Mouse (Mus musculus): Measurements from ENCODE around the gene Gm20696. TPM values are rescaled to one million over a fixed set of nuclear protein-coding genes. Genes with fewer than 3 reads are reported as not detected.

Gm20696 gene
- polyA plus RNA-seq, 1 experiment from 2014 or later = 3.2 TPM

DNA sequence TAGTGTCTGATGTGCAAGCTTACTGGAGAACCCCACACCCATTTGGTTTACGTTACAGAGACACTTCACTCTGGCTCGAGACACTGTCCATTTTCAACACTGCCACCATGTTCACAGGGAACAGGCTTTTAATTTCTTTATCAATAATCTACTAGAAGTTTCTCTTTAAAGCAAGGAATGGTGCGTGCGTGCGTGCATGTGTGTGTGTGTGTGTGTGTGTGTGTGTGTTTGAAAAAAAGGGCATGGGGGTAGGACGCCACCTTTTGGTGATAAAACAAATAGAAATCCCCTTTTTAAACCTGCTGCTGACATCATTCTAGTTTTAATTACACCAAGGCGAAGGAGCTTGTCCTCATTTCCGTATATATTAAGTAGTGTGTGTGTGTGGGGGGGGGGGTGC, 141.2 kb downstream of the Gm20696 start:
- no peak overlapping the region for H3K4me3 ChIP-seq
- peaks cover 3% of the 10 kb centered on the region; the same call in 1 of the 2 replicates for H3K4me1 ChIP-seq
- no peak overlapping the region for H3K4me2 ChIP-seq
- H3K27ac ChIP-seq = no peak overlapping the region
- peaks cover 3% of the 10 kb centered on the region; the same call in 1 of the 2 replicates for H3K27me3 ChIP-seq
- WGBS = 38% methylated on average over 8 of the region's 8 CpGs
- peaks cover 5% of the 10 kb centered on the region; the same call in 1 of the 2 replicates for H3K9me3 ChIP-seq
- no peak overlapping the region for H3K9ac ChIP-seq
- no peak for ATAC-seq (ENCODE audit: insufficient number of reproducible peaks, insufficient read depth, low FRiP score, low TSS enrichment, low read depth)
- 0 out of 2 replicates have a peak, but pooled peaks cover 6% of the 10 kb centered on the region for H3K36me3 ChIP-seq

DNA sequence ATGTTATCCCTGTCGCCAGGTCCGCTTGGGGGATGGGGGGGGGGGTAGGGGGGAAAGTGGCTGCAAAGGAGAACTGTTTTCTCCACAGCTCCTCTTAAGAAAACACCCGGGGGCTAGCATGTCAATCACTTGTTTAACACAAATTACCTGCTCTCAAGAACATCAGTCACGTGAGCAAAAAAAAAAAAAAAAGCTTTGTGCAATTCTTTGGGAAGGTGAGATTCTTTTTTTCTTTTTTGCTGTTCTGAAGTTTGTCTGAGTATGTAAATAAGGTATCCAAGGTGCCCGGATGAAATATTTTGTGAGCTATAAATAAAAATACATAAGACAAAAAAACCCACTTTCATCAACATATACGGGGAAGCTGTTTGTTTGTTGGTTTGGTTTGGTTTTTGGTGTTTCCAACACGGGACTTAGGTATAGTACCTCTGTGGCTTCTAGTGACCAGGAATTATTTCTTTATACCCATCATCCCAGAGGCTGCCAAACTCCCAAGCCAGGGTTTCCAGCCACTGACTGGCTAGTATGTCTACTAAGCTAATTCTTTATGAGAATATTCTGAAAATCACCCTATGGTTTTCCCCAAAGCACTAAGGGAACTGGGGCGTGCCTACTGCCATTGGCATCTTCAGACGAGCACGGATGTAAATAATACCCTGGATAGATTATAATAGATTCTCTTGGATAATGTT, 142.8 kb downstream of the Gm20696 start:
- WGBS = 17% methylated on average over 10 of the region's 10 CpGs
- no peak for ATAC-seq (ENCODE audit: insufficient number of reproducible peaks, insufficient read depth, low FRiP score, low TSS enrichment, low read depth)
- H3K9ac ChIP-seq = peak overlapping the region; percentile 86
- peak overlapping the region; percentile 97 for H3K27ac ChIP-seq
- peaks cover 13% of the 10 kb centered on the region for H3K27me3 ChIP-seq
- H3K4me2 ChIP-seq = peak overlapping the region; percentile 98
- H3K36me3 ChIP-seq = 0 out of 2 replicates have a peak, but pooled peaks cover 6% of the 10 kb centered on the region
- H3K9me3 ChIP-seq = peaks cover 5% of the 10 kb centered on the region; the same call in 1 of the 2 replicates
- peaks cover 7% of the 10 kb centered on the region; the same call in 1 of the 2 replicates for H3K4me1 ChIP-seq
- H3K4me3 ChIP-seq = peak overlapping the region; percentile 77

DNA sequence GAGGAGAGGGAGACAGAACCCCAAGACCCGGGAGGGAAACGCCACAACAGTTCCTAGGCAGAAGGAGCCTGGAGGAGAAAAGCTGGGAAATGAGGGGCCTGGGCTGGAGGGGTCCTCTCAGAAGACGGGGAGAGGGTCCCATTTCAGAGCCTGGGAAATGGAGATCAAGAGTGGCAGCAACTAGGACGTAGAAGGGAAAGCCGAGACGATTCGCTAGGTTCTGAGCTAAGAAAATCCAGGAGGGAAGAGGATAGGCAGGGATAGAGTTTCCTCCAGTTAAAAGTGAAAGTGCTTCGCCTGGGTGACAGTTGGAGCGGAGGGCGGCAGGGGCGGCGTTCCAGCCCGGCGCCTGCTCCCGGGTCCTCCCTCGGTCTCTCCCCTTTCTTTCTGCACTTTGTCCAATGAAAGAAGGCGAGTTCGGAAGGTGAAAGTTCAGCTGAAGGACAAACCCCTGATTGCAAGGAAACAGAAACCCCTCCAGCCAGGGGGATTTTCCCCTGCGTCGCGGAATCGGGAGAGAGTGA, 143.4 kb downstream of the Gm20696 start:
- WGBS = under 1% methylated on average over 22 of the region's 22 CpGs
- H3K4me3 ChIP-seq = peak overlapping the region; percentile 77

DNA sequence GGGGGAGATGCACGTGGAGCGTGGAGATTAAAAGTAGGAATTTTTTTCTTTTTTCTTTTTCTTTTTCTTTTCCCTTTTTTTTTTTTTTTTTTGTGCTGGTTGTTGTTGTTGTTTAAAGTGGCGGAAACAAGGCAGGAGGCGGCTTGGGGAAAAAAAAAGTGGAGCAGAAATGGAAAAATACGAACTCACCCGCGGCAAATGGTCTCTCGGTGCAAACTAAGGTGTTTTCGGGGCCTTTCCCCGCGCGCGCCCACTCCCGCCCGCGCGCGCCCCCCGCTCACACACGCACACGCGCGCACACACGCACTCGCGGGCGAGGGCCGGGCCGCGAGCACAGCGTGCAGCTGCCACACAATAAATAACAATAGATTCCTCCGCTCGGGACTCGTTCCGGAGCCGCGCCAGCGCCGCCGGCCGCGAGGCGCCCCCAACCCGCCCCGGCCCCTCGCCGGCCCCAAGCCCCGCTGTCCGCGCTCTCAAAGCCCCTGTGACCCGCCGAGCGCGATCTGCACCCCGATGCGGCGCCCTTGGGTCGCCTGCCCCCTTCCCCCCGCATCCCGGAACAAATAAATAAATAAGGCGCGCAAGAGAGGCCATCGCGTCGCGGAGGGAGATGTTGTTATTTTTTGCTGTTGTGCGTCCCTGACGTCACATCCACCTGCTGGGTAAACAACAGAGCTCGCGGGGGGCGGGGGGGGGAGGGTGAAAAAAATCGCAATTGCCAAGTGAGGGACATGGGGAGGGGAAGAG, 144.1 kb downstream of the Gm20696 start, which contains the start of gene Foxp1:
TSS of gene Foxp1 (minus strand) at position 363 of the 750 bp plus-strand sequence.
- Histone ChIP-seq H3K4me3 (peak within 1 kb of the TSS; percentile 77), H3K27ac (peak within 1 kb of the TSS; percentile 97), H3K9me3 (peaks cover 4% of the 10 kb centered on the region; the same call in 1 of the 2 replicates), H3K27me3 (peaks cover 13% of the 10 kb centered on the region), H3K4me1 (peaks cover 7% of the 10 kb centered on the region; the same call in 1 of the 2 replicates), H3K4me2 (peak within 1 kb of the TSS; percentile 98), H3K36me3 (0 out of 2 replicates have a peak, but pooled peaks cover 3% of the 10 kb centered on the region), H3K9ac (peak within 1 kb of the TSS; percentile 86)
- WGBS = under 1% methylated on average over 71 of the region's 72 CpGs
- ATAC-seq (ENCODE audit: insufficient number of reproducible peaks, insufficient read depth, low FRiP score, low TSS enrichment, low read depth) = no peak

More for the DNA sequence above, 143.4 kb downstream of the Gm20696 start:
- Histone ChIP-seq H3K27me3 (peaks cover 13% of the 10 kb centered on the region), H3K4me1 (peaks cover 7% of the 10 kb centered on the region; the same call in 1 of the 2 replicates), H3K4me2 (peak overlapping the region; percentile 98), H3K27ac (peak overlapping the region; percentile 97), H3K36me3 (0 out of 2 replicates have a peak, but pooled peaks cover 6% of the 10 kb centered on the region), H3K9ac (peak overlapping the region; percentile 86), H3K9me3 (peaks cover 5% of the 10 kb centered on the region; the same call in 1 of the 2 replicates)
- ATAC-seq (ENCODE audit: insufficient number of reproducible peaks, insufficient read depth, low FRiP score, low TSS enrichment, low read depth) = no peak; the same call in 1 of the 2 replicates

DNA sequence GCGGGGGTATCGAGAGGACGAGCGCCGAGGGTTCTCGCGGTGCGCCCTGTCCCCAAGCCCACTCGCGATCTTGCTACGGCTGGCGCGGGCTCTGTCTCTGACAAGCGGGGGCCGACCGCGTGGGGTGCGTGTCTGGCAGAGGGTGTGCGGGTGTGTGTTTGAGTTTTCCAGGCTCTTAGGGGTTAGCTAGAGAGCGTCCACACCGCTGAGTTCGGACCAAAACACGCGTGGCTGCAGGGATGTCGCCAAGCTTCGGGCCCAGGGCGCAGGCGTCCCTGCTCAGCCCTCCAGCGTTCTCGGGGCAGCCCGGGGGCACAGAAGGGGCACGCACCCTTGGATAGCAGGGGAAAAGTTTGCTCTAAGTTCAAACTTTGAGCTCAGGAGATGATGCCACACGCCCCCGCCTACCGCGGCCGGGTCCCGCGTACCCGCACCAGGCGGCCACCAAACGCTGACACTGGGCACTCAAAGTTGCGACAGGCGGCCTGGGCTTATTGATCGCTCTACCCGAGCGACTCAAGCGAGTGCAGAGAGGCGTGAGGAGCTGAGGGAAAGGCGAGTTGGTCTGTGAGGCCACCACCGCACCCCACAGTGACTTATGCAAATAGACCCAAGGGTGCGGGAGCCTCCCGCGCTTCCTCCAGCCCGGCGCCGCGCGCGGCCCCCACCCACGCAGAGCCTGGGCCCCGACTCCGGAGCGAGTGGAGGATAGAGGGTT, 144.8 kb downstream of the Gm20696 start:
- under 1% methylated on average over 64 of the region's 64 CpGs for WGBS
- Histone ChIP-seq H3K36me3 (no peaks in the 10 kb centered on the region), H3K9me3 (no peaks in the 10 kb centered on the region), H3K27me3 (peaks cover 13% of the 10 kb centered on the region), H3K27ac (peak overlapping the region; percentile 97), H3K9ac (peak overlapping the region; percentile 86), H3K4me2 (peak overlapping the region; percentile 98), H3K4me3 (peak overlapping the region; percentile 77), H3K4me1 (peaks cover 7% of the 10 kb centered on the region; the same call in 1 of the 2 replicates)
- ATAC-seq (ENCODE audit: insufficient number of reproducible peaks, insufficient read depth, low FRiP score, low TSS enrichment, low read depth) = peak; percentile 66

DNA sequence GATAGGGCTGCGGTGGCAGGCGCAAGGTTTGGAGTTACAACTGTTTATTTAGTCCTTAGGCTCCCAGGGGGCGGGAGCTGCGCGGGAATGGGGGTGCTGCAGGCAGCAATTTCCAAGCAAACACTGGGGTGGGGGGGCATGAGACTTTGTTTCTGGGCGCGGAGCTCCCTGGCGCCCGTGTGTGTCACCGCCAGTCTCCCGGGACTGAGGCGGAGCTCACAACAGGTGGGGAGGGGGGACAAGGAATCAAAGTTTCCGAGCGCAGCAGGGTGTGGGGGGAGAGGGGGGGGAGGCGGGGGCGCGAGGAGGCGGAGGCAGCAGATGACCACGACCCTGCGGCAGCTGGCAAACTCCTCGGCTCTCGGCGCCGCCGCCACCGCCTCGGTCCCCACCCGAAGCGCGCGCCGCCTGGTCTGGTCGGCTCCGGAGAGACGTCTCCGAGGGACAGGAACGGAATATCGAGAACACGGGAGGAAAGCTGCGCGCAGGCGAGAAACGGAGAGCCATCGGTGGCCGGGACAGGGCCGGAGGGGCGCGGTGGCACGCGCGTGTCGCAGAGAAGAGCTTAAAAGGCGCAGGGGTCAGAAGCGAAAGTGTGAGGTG, 145.5 kb downstream of the Gm20696 start:
- H3K36me3 ChIP-seq = no peaks in the 10 kb centered on the region
- peaks cover 13% of the 10 kb centered on the region for H3K27me3 ChIP-seq
- peak overlapping the region; percentile 86 for H3K9ac ChIP-seq
- 1% methylated on average over 53 of the region's 54 CpGs for WGBS
- ATAC-seq (ENCODE audit: insufficient number of reproducible peaks, insufficient read depth, low FRiP score, low TSS enrichment, low read depth) = peak; percentile 56; the same call in 1 of the 2 replicates
- H3K4me3 ChIP-seq = peak overlapping the region; percentile 77
- peak overlapping the region; percentile 97 for H3K27ac ChIP-seq
- peaks cover 7% of the 10 kb centered on the region; the same call in 1 of the 2 replicates for H3K4me1 ChIP-seq
- H3K9me3 ChIP-seq = no peaks in the 10 kb centered on the region
- peak overlapping the region; percentile 98 for H3K4me2 ChIP-seq

DNA sequence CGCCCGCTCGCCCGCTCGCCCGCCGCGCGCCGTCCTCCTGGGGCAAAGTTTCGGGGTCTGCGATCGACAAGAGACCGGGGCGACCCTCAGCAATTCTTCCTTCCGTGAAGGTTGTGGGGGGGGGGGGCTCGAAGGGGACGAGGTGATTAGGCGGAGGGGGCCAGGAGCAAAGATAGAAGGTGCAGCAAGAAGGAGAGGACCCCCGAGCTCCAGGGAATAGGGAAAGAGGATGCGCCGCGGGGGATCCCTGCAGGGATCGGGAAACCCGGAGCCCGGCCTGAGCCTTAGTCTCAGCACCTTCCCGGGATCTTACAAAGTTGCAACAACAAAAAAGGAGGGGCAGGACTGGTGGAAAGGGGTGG, 145.9 kb downstream of the Gm20696 start:
- Histone ChIP-seq H3K9ac (peak overlapping the region; percentile 86), H3K4me2 (peak overlapping the region; percentile 98), H3K36me3 (no peaks in the 10 kb centered on the region), H3K4me1 (peaks cover 7% of the 10 kb centered on the region; the same call in 1 of the 2 replicates), H3K27ac (peak overlapping the region; percentile 97), H3K4me3 (peak overlapping the region; percentile 77), H3K9me3 (no peaks in the 10 kb centered on the region), H3K27me3 (peaks cover 13% of the 10 kb centered on the region)
- under 1% methylated on average over 27 of the region's 27 CpGs for WGBS
- ATAC-seq (ENCODE audit: insufficient number of reproducible peaks, insufficient read depth, low FRiP score, low TSS enrichment, low read depth) = peak; percentile 59; the same call in 1 of the 2 replicates

DNA sequence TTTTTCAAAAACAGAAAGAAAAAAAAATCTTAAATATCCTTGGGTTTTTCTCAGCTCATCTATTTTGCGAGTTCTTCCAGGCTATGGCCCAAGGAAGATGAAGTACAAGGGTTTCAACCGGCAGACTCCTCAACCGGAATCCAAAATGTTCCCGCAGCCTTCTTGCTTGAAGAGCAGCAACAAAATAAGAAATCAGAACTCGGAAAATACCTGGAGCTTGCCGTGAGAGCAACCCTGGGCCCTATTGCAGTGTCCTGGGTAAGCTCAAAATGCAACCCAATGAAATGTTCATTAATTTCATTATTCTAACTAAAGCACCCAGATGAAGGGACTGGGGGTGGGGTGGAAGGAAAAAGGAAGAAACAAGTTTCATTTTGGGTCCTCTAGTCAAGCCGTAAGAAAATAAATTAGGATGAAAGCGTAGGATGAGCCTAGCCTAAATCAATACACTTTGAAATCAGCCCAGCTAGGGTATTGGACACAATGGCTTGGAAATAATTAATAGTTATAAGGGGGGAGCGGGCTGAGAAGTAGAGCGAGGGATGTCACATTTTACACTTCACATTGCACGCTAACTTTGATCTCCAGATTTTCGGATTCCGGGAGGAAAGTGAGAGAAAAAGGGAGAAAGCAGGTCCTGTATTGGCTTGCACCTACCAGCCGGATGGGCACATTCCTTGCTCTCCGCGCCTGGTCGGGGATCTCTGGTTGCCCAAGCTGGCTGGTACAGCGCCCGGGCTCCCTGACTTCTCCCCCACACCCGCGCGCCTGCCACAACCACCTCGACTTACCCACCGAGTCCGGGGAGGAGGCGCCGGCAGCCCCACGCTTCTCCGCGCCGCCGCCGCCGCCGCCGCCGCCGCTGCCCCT, 146.6 kb downstream of the Gm20696 start:
- Histone ChIP-seq H3K27ac (peak overlapping the region; percentile 97), H3K4me1 (peaks cover 7% of the 10 kb centered on the region; the same call in 1 of the 2 replicates), H3K9ac (peak overlapping the region; percentile 86), H3K36me3 (no peaks in the 10 kb centered on the region), H3K27me3 (peaks cover 13% of the 10 kb centered on the region), H3K4me3 (peak overlapping the region; percentile 77), H3K4me2 (peak overlapping the region; percentile 98), H3K9me3 (no peaks in the 10 kb centered on the region)
- 2% methylated on average over 38 of the region's 38 CpGs for WGBS
- ATAC-seq (ENCODE audit: insufficient number of reproducible peaks, insufficient read depth, low FRiP score, low TSS enrichment, low read depth) = no peak

DNA sequence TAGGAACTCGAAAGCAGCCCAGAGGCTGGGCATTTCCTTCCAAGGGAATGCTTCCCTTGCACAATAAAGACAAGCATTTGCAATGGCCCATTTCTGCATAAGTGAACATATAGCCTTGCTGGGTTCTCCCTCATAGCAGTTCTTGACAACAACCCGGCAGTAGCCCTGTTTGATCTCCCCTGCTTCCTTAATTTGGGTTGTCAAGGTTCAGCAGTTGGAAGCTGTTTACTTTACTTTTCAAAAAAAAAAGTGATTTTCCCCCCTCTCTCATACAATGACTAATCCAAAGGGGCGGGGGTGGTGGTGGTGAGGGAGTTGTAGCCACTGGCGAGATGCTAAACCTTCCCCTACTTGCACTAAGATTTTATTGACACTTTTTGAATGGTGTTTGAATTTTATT, 147.5 kb downstream of the Gm20696 start:
- H3K27me3 ChIP-seq = peaks cover 13% of the 10 kb centered on the region
- H3K9me3 ChIP-seq = no peaks in the 10 kb centered on the region
- no peak overlapping the region for H3K27ac ChIP-seq
- WGBS = 24% methylated on average over 4 of the region's 4 CpGs
- no peaks in the 10 kb centered on the region for H3K36me3 ChIP-seq
- H3K4me2 ChIP-seq = peak overlapping the region; percentile 36
- H3K4me3 ChIP-seq = no peak overlapping the region
- H3K9ac ChIP-seq = no peak overlapping the region
- H3K4me1 ChIP-seq = peaks cover 7% of the 10 kb centered on the region; the same call in 1 of the 2 replicates
- ATAC-seq (ENCODE audit: insufficient number of reproducible peaks, insufficient read depth, low FRiP score, low TSS enrichment, low read depth) = no peak

All from embryonic facial prominence, embryonic 13.5 days (tissue).